Mouse (Mus musculus) layer of hippocampus, adult 2 months (tissue): ENCODE results near the gene Hoxa3. TPM values are rescaled to one million over a fixed set of nuclear protein-coding genes. Genes with fewer than 3 reads are reported as not detected.

Experiments
- DNase-seq, 2 experiments: peaks; one replicate each; pipeline ENCODE4 v3.0.0; 2022; ENCODE audit warnings: low spot score in 2 of 2
- H3K27ac ChIP-seq: fragments of 200-600 bp; 2 replicates; pipeline ENCODE4 v1.8.1; 2022
- H3K4me3 ChIP-seq: fragments of 200-600 bp; 2 replicates; pipeline ENCODE4 v1.8.1; 2022; ENCODE audit warnings: mild to moderate bottlenecking
- CTCF ChIP-seq: fragments of 200-600 bp; conservative IDR thresholded peaks from 2 replicates; pipeline ENCODE4 v1.8.1; 2022; ENCODE audit warnings: antibody characterized with exemption, mild to moderate bottlenecking, moderate library complexity
- total RNA-seq, 2 experiments: library from RNA; stranded (reverse); gene quantifications; 2 replicates each; pipeline ENCODE4 v1.2.3; 2021

Hoxa3 gene
- total RNA-seq, 2 experiments from 2014 or later: not detected

DNA sequence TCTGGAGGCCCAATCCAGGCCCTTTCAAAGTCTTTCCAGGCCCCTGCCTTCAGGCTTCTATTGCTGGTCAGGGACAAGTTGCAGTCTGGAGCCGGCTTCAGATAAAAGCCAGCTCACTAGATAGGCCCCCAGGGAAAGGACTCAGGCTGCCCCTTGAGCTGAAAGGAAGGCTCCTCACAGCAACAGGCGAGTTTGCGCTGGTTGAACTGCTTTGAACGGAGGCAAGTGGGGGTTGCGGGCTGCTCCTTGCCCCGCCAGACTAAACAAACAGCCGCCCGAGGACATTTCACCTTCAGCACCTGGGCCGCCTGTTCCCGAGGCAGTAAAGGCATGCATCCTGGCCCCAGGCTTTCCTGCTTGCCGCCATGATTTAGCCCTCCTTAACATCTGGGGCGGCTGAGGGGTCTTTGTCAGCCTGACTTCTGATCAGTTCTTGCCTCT, 30.6 kb upstream of the Hoxa3 start:
- no peak overlapping the region for H3K27ac ChIP-seq
- no peak overlapping the region for H3K4me3 ChIP-seq
- DNase-seq: no peak
- TF ChIP-seq CTCF: no peak

DNA sequence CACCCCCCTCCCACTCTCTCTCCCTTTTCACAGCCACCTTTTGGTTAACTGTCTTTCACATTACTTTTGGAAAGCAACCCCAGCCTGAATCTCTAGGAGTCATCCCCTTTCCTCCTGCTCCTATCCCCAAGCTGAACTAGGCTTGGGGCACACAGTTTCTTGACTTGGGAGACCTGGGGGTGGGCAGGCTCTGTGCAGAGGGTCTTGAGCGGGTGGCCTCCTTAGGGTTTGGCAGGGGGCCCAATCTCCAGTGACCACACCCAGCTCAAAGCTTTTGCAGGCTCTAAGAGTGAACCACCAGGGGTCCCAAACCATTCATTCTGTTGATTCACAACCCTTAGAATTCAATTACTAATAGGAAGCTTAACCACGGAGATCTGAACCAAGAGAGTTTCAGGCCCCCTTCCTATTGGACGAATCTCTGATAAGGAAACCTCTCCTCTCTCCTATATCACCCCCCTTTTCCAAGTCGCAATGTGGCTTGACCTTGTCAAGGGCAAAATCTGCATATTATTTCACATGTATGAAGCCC, 29.7 kb upstream of the Hoxa3 start:
- TF ChIP-seq CTCF: no peak
- DNase-seq: no peak
- H3K4me3 ChIP-seq: no peak overlapping the region
- no peak overlapping the region for H3K27ac ChIP-seq

DNA sequence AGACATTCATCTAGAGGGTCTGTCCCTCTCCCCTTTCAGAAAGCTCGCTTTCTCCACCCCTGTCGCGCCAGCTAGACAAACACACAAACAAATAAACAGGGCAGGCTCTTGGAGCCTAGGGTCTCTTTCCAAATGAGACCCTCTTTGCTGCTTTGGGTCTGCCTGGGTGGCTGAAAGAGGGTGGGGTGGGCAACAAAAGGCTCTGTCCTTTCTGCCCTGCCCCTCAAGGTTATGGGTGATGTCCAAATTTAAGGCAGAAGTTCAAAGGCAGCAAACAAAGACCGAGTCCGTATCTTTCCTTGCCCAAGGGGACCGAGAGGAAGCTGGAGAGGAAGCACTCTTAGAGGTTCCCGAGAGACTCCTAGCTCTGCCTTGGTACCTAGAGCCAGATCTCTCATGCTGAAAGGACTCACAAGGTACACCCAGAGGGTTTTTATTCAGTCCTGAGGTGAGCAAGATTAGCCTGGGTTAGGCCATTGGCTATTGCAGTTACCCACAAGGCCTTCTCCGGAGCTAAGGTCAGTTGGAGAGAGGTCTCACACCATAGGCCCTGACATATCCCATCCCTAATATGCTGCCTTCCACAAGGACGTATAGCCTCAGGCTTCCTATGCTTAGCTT, 28.0 kb upstream of the Hoxa3 start:
- no peak for DNase-seq

DNA sequence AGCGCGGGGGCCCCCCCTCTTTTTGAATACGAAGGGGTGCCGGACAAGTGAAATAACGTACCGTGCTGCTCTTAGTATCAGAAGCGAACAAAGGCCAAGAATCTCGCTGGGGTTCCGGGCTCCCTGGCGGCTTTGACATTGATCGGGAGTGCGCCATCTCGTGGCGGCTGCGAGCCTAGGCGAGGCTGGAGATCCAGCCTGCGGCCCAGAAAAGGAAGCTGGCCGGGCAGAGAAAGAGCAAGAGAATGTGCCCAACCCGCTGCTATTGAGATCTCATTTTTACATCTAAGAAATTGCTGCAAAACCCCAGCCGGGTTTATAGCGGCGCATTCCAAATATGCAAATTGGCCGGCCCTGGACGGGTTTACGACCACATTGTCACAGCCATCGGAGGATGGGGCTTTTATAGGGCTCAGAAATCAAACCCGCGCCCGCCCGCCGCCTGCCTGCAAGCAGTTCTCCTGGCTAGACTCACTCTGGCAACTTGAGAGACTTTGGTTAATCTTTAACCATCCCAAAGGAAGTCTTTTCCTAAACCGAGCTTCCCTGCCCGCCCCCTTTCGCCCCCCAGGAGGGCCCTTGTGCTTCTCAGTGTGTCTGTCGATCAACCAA, 27.4 kb upstream of the Hoxa3 start, which contains the start of gene Hoxa10:
Gene Hoxa10, minus strand, starts transcription at position 466 of the 612 bp plus-strand sequence.
- TF ChIP-seq CTCF: peak; percentile 79
- no peak within 1 kb of the TSS for H3K27ac ChIP-seq
- no peak within 1 kb of the TSS for H3K4me3 ChIP-seq
- peak in 1 of 2 experiments; percentile 33 for DNase-seq

More for the DNA sequence above, 28.0 kb upstream of the Hoxa3 start:
- no peak for TF ChIP-seq CTCF
- Histone ChIP-seq H3K27ac (no peak overlapping the region), H3K4me3 (no peak overlapping the region)

DNA sequence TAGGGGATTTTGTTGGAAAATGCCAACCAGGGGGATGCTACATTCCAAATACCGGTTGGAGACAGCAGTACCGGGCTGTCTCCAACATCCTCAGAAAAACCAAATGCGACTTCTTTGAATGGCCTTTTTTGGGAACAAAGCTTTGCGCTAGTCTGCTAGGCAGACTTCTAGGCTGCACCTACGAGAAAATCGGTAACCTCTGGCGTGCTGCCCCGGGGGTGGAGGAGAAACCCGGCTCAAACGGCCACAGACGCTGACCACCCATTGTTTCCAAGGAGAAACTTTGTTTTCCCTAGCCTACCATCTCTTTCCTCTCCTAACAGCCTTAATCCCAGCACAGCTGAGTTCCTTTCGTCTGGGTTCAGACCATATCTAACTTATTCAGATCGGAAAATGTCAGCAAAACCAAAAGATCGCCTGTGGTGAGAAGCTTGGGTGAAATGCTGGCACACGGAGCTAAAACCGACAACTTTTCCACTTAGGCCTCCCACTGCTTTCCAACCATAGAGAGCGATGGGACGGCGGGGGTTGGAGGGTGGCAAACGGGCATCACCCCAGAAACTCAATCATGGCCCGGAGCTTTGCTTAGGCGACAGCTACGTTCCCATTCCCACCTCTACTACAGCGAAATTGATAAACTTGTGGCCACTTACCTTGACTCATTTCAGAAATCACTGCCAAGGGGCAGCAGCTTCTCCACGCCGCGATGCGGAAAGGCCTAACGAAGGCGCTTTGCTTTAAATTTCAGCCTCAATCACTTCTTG, 26.7 kb upstream of the Hoxa3 start:
- Histone ChIP-seq H3K4me3 (no peak overlapping the region), H3K27ac (no peak overlapping the region)
- no peak for TF ChIP-seq CTCF
- DNase-seq: no peak

DNA sequence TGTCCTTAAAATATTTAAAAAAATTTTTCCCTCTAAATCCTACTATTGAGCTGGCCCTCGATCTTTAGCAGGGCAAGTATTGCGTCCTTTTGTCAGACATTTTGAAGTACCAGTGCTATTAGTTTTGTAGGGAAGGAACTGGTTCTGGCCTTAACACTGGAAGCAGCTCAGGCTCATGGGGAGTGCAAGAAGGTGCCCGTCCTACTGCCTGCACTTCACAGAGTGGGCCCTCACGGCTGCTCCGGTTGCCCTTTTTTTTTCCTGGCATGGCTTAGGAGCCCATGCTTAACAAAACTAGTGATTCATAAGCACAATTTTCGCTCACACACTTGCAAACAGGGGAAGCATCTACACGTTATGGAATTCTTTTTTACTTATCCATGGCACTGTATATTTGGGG, 25.8 kb upstream of the Hoxa3 start:
- Histone ChIP-seq H3K27ac (no peak overlapping the region), H3K4me3 (no peak overlapping the region)
- no peak for TF ChIP-seq CTCF
- no peak for DNase-seq

DNA sequence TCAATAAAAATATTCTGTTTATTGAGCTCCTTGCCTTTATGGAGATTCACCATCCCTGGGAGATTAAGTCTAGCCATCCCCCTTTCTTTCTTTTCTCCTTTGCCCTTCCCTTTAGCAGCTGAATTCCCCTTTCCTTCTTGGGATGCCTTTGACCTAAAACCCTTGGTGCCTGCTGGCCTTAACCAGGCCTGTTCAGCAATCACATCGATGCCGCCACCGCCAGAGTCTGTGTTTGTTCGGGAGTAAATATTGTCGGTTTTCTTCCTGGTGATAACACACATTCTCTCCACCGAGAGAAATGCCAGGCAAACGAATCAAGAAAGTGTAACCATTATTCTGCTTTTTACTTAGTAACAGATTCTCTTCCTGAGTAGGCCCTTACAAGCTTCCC, 25.0 kb upstream of the Hoxa3 start:
- TF ChIP-seq CTCF: no peak
- no peak for DNase-seq
- Histone ChIP-seq H3K4me3 (no peak overlapping the region), H3K27ac (no peak overlapping the region)

DNA sequence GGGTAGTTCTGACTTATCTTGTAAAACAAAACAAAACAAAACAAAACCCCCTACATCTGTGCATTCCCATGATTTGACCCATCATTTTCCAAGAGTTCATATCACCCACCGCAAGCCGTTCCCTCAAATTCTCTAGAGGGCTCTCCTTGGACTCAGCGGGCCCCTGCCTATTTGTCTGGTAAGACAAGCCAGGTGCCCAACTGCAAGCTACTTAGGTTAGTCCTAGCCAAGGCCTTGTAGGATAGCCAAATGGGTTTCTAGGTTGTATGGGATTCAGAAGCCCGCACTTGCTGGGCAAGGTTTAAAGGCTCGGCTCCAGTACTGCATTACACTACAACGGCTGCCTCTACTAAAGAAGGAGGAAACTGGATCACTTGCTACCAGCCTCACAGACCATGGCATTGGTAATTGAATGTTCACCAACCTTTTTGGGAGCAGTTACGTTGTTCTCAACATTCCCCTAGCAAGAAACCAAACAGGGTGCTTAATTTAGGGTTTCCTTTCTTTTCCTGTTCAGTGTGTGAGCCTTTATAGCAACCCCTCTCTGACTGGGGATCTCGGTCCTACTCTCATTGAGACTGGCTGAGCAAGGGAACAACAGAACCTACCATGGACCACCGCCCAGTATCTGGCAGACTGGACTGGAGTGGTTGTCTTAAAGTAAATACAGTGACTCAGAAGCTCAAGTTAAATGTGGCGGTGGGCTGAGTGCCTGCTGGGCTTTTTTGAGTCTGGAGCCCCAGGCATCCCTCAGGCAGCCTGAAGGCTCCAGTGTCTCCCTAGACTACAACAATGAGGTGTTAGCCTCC, 24.4 kb upstream of the Hoxa3 start:
- Histone ChIP-seq H3K27ac (no peak overlapping the region), H3K4me3 (no peak overlapping the region)
- DNase-seq: no peak
- no peak for TF ChIP-seq CTCF

DNA sequence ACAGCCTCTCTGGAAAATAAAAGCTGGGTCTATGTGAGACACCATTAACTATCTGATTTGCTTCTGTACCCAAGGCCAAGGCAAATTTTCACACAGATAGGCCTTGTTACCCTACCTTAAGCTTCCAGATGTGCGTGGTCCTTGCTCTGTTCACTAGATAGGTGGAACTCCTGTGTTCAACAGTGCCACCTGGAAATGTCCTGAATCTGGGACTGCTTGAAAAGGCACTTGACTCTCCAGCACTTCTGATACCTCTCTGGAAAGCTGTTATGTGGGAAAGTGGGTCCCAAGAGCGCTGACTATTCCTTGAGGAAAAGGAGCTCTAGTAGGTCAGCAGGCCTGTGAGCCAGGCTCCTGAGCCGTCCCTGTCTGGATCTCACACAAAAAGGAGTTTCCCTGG, 23.7 kb upstream of the Hoxa3 start:
- no peak for DNase-seq
- no peak overlapping the region for H3K27ac ChIP-seq
- H3K4me3 ChIP-seq: no peak overlapping the region
- no peak for TF ChIP-seq CTCF

DNA sequence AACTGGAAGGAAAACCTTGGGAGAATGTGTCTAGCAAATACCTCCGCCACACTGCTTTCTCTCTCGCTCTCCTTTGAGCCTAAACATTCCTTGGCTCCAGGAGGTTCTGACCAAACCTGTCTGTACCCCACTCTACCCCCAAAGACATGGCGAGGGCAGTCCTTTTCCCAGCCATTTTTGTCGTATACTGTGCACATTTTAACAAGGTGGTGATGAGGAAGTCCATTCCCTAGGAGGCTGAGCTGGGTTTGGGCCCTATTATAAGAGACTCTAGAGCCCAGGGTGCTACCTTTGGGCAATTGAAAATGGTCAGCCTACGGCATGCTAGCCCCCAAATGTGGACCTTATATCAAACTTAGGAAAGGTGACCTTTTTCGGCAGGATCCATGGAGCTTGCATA, 22.7 kb upstream of the Hoxa3 start:
- DNase-seq: no peak
- no peak for TF ChIP-seq CTCF
- Histone ChIP-seq H3K27ac (no peak overlapping the region), H3K4me3 (no peak overlapping the region)

DNA sequence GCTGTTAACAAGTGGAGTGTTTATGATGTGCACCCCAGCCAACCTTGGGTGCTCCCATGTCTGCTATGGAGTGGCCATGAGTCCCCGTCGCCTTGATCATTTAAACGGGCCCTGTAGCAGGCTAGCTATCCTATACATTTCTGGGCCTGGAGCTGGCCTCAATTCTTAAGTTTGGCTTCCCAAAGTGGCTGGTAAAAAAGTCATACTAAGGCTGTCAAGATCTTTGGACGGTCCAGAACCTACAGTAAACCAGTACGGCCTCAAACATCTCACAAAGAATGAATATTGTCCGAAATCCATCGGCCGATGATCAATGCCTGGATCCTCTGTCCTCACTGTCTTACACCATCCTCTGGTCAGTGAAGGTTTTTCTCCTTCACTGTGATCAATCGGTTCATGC, 22.1 kb upstream of the Hoxa3 start:
- no peak overlapping the region for H3K4me3 ChIP-seq
- no peak overlapping the region for H3K27ac ChIP-seq
- no peak for TF ChIP-seq CTCF
- DNase-seq: no peak

DNA sequence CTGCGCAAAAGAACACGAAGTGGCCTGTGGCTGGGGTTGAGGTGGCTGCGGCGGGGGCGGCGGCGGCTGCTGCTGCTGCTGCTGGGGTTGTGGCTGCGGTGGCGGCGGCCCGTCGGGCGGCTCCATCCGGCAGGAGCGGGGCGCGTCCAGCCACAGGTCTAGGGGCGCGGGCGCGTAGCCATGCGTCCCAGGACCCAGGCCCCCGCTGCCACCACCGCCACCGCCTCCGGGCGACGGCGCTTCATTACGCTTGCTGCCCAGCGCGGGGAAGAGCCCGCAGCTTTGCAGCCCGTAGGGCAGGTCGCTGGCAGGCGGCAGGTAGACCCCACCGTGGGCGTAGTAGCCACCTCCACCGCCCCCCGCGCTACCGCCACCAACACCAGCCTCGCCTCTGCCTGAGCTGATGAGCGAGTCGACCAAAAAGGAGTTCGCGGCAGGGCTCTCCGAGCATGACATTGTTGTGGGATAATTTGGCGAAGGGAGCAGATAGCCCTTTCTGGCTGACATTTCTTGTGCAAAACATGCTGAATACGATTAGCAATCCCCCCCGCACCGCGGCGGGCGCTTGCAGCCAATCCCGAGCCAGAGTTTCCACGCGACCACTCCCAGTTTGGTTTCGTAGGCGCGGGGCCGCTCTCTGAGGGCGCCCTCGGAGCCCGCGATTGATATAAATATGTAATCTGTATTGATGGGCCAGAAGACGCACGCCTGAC, 21.4 kb upstream of the Hoxa3 start:
- Histone ChIP-seq H3K4me3 (no peak overlapping the region), H3K27ac (no peak overlapping the region)
- no peak for TF ChIP-seq CTCF
- no peak for DNase-seq
